Mouse (Mus musculus) lung, embryonic 14.5 days (tissue): ENCODE results near the gene Itga3. TPM values are rescaled to one million over a fixed set of nuclear protein-coding genes. Genes with fewer than 3 reads are reported as not detected.

Experiments
- ATAC-seq: fragments of 200-750 bp; cut with Nextera tagmentation; 2 replicates; pipeline ENCODE4 v1.8.0; 2017; ENCODE audit warnings: mild to moderate bottlenecking, moderate TSS enrichment, moderate library complexity; ENCODE audit not compliant: insufficient read depth
- DNase-seq: peaks from one replicate; pipeline ENCODE4 v3.0.0-alpha.2; 2015
- H3K27ac ChIP-seq: fragments of 300-500 bp; sonication (generic); 2 replicates; pipeline ENCODE4 v1.5.1; 2014; ENCODE audit warnings: low read depth, mild to moderate bottlenecking, moderate library complexity
- H3K27me3 ChIP-seq: fragments of 300-500 bp; sonication (generic); 2 replicates; pipeline ENCODE4 v1.6.1; 2014; ENCODE audit warnings: low read length, control low read depth; ENCODE audit not compliant: insufficient read depth
- H3K36me3 ChIP-seq: fragments of 300-500 bp; sonication (generic); 2 replicates; pipeline ENCODE4 v1.6.1; 2014; ENCODE audit warnings: control low read depth; ENCODE audit not compliant: insufficient read depth
- H3K4me1 ChIP-seq: fragments of 300-500 bp; sonication (generic); 2 replicates; pipeline ENCODE4 v1.6.1; 2014; ENCODE audit warnings: antibody characterized with exemption, control low read depth; ENCODE audit not compliant: insufficient read depth
- H3K4me2 ChIP-seq: fragments of 300-500 bp; sonication (generic); 2 replicates; pipeline ENCODE4 v1.6.1; 2014; ENCODE audit warnings: mild to moderate bottlenecking
- H3K4me3 ChIP-seq: fragments of 300-500 bp; sonication (generic); 2 replicates; pipeline ENCODE4 v1.5.1; 2014; ENCODE audit warnings: low read depth, low read length
- H3K9ac ChIP-seq: fragments of 300-500 bp; sonication (generic); 2 replicates; pipeline ENCODE4 v1.6.1; 2014
- H3K9me3 ChIP-seq: fragments of 300-500 bp; sonication (generic); 2 replicates; pipeline ENCODE4 v1.6.1; 2016; ENCODE audit warnings: low read depth, low read length, control low read depth
- CTCF ChIP-seq: IDR thresholded peaks from 2 replicates; pipeline ENCODE4 v1.5.1; 2016; ENCODE audit warnings: antibody characterized with exemption, low read depth
- WGBS: fragments of 180-500 bp; shearing (Covaris S2); extraction: QIAGEN DNeasy Blood & Tissue Kit; methylation state at CpG from one replicate; pipeline ENCODE4 v1.1.7; 2014; 5-methylcytosine and 5-hydroxymethylcytosine counted together
- polyA plus RNA-seq: library from polyadenylated mRNA; unstranded; fragments of >200 nt; fragmentation: Nextera tagmentation; extraction: Ambion mirVana; gene quantifications from 2 replicates; pipeline ENCODE4 v1.2.1, GENCODE M21; 2014

The Itga3 gene
- polyA plus RNA-seq, 1 experiment from 2014 or later = 27.1 TPM

DNA sequence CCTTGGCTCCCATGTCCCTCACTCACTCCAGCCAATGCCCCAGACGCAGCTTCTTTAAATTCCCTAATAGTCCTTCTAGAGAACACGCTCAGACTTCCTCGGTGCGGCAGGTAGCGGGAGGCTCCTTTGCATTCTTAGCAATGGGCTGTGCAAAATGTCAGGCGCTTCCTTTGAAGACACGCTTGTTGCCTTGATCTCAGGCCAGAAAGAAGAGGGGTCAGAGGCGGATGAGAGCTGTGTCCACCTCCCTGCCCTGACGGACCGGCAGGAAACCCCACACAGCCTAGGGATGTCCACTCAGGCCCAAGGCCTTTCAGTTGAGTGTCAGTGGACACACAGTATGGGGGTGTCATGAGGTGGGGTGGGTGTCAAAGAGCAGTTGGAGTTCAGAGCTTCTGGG, 19.0 kb upstream of the Itga3 start:
- Histone ChIP-seq H3K9me3 (no peaks in the 10 kb centered on the region), H3K9ac (no peak overlapping the region), H3K4me1 (peaks cover 20% of the 10 kb centered on the region), H3K27ac (peak overlapping the region; percentile 37; the same call in 1 of the 2 replicates), H3K36me3 (no peaks in the 10 kb centered on the region), H3K27me3 (no peaks in the 10 kb centered on the region), H3K4me3 (no peak overlapping the region), H3K4me2 (no peak overlapping the region)
- ATAC-seq (no peak), DNase-seq (no peak)
- WGBS = 72% methylated on average over 10 of the region's 10 CpGs
- TF ChIP-seq CTCF = no peak

DNA sequence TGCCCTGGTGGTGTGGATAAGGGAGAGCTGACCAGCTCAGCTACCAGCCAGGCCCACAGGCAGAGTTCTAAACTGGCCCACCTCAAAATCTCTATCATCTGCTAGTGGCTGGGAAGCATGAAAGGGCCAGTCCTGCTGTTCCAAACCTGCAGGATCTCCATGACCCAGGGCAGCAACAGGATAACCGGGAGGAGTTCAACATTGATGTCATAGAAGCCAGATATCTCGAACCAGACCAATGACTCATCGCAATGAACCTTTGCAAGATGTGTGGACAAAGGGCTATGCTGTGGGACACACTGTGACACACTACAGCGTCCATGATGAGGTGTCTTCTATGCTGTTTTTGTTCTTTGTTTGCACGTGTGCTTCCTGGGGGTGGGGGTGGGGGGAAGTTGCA, 16.5 kb upstream of the Itga3 start:
- no peak overlapping the region for H3K4me3 ChIP-seq
- no peak overlapping the region for H3K27ac ChIP-seq
- DNase-seq (no peak), ATAC-seq (no peak)
- no peak overlapping the region for H3K4me2 ChIP-seq
- H3K4me1 ChIP-seq = peaks cover 23% of the 10 kb centered on the region
- H3K36me3 ChIP-seq = no peaks in the 10 kb centered on the region
- TF ChIP-seq CTCF = no peak
- no peaks in the 10 kb centered on the region for H3K27me3 ChIP-seq
- H3K9me3 ChIP-seq = no peaks in the 10 kb centered on the region
- no peak overlapping the region for H3K9ac ChIP-seq
- WGBS = 63% methylated on average over 5 of the region's 5 CpGs

DNA sequence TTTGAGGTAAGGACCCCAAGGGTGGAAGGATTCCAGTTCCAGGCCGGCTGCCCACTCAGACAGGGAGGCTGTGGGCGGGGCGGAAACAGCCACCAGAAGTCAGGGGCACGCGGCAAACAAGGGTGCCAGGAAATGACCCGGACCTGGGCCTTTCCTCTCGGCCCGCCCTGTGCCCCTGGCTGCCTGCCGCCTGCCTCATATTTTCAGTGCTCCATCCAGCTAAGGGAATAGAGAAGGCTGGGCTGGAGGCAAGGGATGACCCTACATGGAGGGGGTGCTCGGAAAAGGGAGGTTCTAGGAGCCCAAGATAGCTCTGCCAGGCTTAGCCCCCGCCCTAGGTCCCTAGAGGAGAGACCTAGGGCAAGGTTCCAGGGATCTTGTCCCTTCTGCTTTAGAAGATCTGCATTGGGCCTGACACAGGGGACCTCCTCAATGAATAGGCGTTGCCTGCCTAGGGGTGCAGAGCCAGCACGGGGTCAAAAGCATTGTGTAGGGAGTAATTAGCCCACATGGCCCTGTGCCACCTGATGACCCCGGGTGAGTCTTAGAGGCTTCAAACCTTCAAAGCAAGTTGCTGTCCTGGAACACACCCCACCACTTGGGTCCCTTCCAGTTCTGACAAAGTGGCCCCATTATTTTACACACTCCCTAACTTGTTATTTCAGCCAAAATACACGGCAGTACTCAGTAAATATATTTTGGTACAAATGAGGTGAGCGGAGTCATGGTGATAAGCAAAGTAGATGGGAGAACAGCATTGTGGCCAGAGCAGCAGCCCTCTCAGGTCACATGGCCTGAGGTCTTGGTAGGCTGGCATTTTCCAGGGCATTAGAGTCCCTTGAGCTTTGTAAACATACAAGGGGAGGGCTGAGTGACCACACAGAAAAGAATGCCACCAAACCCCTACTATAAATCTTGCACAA, 12.5 kb upstream of the Itga3 start:
- Histone ChIP-seq H3K4me3 (no peak overlapping the region), H3K9ac (no peak overlapping the region), H3K4me1 (peaks cover 22% of the 10 kb centered on the region), H3K9me3 (no peaks in the 10 kb centered on the region), H3K4me2 (no peak overlapping the region), H3K36me3 (no peaks in the 10 kb centered on the region), H3K27ac (peak overlapping the region; percentile 63), H3K27me3 (no peaks in the 10 kb centered on the region)
- DNase-seq = peak; percentile 45
- TF ChIP-seq CTCF = no peak
- ATAC-seq = no peak
- WGBS = 59% methylated on average over 16 of the region's 16 CpGs

DNA sequence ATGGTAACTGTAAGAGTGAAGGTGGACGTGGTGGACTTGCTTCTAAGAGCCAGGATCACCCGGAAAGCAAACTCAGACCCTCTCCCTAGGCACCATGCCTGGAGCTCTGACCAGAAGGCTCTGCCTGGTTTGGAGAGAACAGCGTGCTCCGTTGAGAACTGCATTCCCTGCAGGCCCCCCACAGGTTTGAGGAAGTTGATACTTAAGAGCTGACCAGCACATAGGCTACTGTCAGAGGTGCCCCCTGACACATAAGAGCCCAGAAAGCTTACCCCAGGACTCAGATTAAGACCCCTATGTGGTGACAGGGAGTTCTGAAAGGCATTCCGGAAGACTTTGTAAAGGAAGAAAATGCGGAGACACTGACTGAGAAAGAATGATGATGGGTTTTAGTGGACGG, 11.7 kb upstream of the Itga3 start:
- TF ChIP-seq CTCF = no peak
- Histone ChIP-seq H3K4me2 (no peak overlapping the region), H3K9ac (no peak overlapping the region), H3K4me1 (peaks cover 22% of the 10 kb centered on the region), H3K27me3 (no peaks in the 10 kb centered on the region), H3K4me3 (no peak overlapping the region), H3K27ac (peak overlapping the region; percentile 63), H3K9me3 (no peaks in the 10 kb centered on the region), H3K36me3 (no peaks in the 10 kb centered on the region)
- DNase-seq (no peak), ATAC-seq (no peak)
- 49% methylated on average over 7 of the region's 7 CpGs for WGBS

DNA sequence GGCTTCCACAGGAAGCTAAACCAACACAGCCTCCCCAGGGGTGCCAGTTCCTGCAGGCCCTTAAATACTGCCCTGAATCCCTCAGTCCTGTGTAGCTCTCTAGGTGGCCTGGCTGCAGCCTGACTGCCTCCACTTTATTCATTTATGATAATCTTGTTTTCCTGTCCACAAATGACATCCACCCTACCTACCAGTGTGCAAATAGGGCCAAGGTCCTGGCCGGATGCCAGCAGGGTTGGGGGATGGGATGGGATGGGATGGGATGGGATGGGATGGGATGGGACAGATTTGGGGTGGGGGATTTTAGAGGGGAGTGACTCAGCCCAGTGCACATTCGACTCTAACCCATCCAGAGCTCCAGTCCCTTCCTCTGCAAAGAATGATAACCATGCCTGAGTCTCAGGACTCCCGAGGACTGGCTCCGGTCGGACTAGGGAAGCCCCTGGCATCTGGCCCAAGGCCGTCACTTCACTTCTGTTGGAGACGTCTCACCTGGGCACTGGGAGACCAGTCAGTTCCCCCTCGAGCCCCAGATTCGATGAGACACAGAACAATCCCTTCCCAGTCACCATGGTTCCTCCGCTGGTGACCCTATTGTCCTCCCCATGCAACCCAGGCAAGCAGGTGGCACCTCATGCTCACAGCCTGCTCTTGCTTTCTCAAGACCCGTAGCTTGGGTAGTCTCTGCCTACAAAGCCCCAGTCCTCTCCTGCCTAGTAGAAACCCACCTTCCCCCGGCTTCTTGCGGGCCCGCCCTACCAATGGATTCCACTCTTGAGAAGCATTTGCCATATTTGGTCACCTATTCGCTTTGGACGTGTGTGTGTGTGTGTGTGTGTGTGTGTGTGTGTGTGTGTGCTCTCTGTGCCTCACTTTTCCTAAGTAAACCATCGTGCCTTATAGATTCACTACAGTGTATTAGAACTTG, 11.0 kb upstream of the Itga3 start:
- no peak for TF ChIP-seq CTCF
- Histone ChIP-seq H3K9me3 (no peaks in the 10 kb centered on the region), H3K27me3 (no peaks in the 10 kb centered on the region), H3K4me1 (peaks cover 22% of the 10 kb centered on the region), H3K4me2 (no peak overlapping the region), H3K36me3 (no peaks in the 10 kb centered on the region), H3K27ac (peak overlapping the region; percentile 63; the same call in 1 of the 2 replicates), H3K9ac (no peak overlapping the region), H3K4me3 (no peak overlapping the region)
- 46% methylated on average over 17 of the region's 17 CpGs for WGBS
- ATAC-seq = no peak
- DNase-seq = no peak

DNA sequence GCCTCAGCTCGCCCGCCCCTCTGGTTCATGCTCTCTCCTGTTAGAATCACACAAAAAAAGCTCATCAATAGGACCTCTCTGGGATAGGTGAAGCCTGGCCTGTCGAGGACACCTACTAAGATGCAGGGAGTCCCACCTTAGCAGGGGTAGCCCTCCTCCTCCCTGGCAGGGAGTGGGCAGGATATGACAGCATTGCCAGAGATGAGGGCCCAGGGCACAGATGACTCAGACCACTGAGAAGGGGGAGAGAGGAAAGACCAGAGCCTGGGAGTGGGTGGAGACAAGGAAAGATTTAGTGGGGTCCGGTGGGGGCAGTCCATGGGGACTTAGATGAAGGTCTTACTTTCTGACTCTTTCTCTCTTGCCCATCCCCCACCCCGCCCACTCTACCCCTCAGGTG, 9.6 kb upstream of the Itga3 start:
- Histone ChIP-seq H3K4me1 (peaks cover 22% of the 10 kb centered on the region), H3K27me3 (no peaks in the 10 kb centered on the region), H3K9me3 (no peaks in the 10 kb centered on the region), H3K36me3 (no peaks in the 10 kb centered on the region), H3K9ac (no peak overlapping the region), H3K4me3 (no peak overlapping the region), H3K27ac (no peak overlapping the region; the same call in 1 of the 2 replicates), H3K4me2 (no peak overlapping the region)
- DNase-seq = no peak
- no peak for TF ChIP-seq CTCF
- no peak for ATAC-seq
- WGBS = 35% methylated on average over 5 of the region's 5 CpGs

DNA sequence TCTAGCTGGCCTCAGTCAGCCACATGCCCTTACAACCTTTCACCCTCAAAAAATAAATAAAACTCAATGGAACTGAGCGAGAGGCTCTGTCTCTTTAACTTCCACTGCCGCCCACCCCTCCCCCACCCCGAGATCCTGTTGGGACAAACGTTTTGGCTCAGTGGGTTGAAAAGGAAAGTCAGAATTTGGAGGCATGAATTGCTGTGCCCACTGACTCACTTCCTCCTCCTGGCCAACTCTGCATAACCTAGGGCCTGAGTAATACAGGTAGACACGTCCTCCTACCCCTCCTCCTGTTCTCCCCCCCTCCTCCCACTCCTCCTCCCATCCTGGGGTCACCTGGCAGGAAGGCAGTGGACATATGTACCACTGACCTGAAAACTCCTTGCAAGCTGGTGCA, 9.1 kb upstream of the Itga3 start:
- no peak overlapping the region for H3K9ac ChIP-seq
- no peaks in the 10 kb centered on the region for H3K27me3 ChIP-seq
- H3K36me3 ChIP-seq = no peaks in the 10 kb centered on the region
- H3K4me1 ChIP-seq = peaks cover 22% of the 10 kb centered on the region
- no peaks in the 10 kb centered on the region for H3K9me3 ChIP-seq
- no peak overlapping the region for H3K4me2 ChIP-seq
- H3K4me3 ChIP-seq = no peak overlapping the region
- DNase-seq (no peak), ATAC-seq (no peak)
- no peak for TF ChIP-seq CTCF
- no peak overlapping the region; the same call in 1 of the 2 replicates for H3K27ac ChIP-seq
- 5% methylated on average over 5 of the region's 5 CpGs for WGBS
